ENCODE assay signal across 8 mouse cellular contexts in genomic region chr2:128240536-128241279, GRCm38 (mm10).
A peak's percentile ranks its signal among the peaks of the same experiment; 100 is the strongest.
DNase-seq lines count a peak whose midpoint lies in the region; ATAC-seq and TF ChIP-seq lines count a peak whose summit lies in the region.

No protein-coding gene starts in this region.

- H3K4me1 ChIP-seq in intestine, postnatal 0 days (replicated peaks; ENCODE audit: control insufficient read depth, insufficient read depth, low read length) = peaks cover 17% of the 10 kb centered on the region; the same call in 1 of the 2 replicates
- peaks cover 3% of the 10 kb centered on the region; the same call in 1 of the 2 replicates for H3K4me1 ChIP-seq in midbrain, embryonic 14.5 days (ENCODE audit: control insufficient read depth, insufficient read depth, low read length)

- H3K36me3 ChIP-seq in C2C12 (ENCODE audit: control insufficient read depth, insufficient read depth) = no peaks in the 10 kb centered on the region
- H3K36me3 ChIP-seq in intestine, postnatal 0 days (ENCODE audit: control insufficient read depth, insufficient read depth) = no peaks in the 10 kb centered on the region
- H3K36me3 ChIP-seq in midbrain, embryonic 14.5 days (ENCODE audit: control insufficient read depth, insufficient read depth, low read length) = no peaks in the 10 kb centered on the region

- 27% methylated on average over 9 of the region's 9 CpGs for WGBS in intestine, postnatal 0 days
- 35% methylated on average over 9 of the region's 9 CpGs for WGBS in midbrain, embryonic 14.5 days

- 0 out of 2 replicates have a peak overlapping the region, but pooled peaks have one; percentile 5 for H3K9ac ChIP-seq in intestine, postnatal 0 days (ENCODE audit: low read depth, low read length)
- H3K9ac ChIP-seq in midbrain, embryonic 14.5 days (replicated peaks; ENCODE audit: low read length) = no peak overlapping the region

- H3K27ac ChIP-seq in intestine, postnatal 0 days (ENCODE audit: low read depth, low read length) = peak overlapping the region; percentile 73
- H3K27ac ChIP-seq in midbrain, embryonic 14.5 days (replicated peaks; ENCODE audit: low read depth, low read length) = no peak overlapping the region

- H3K4me2 ChIP-seq in intestine, postnatal 0 days (replicated peaks; ENCODE audit: low read depth) = peak overlapping the region; percentile 35
- no peak overlapping the region for H3K4me2 ChIP-seq in midbrain, embryonic 14.5 days (ENCODE audit: low read length)

- H3K4me3 ChIP-seq in C2C12 (ENCODE audit: insufficient read depth, poor library complexity, severe bottlenecking) = no peak overlapping the region
- no peak overlapping the region for H3K4me3 ChIP-seq in intestine, postnatal 0 days (ENCODE audit: low read depth, low read length)
- H3K4me3 ChIP-seq in midbrain, embryonic 14.5 days (replicated peaks; ENCODE audit: low read depth, low read length) = no peak overlapping the region

- H3K27me3 ChIP-seq in C2C12 (ENCODE audit: control insufficient read depth, insufficient read depth, insufficient read length) = no peaks in the 10 kb centered on the region
- no peaks in the 10 kb centered on the region for H3K27me3 ChIP-seq in intestine, postnatal 0 days (replicated peaks; ENCODE audit: control insufficient read depth, insufficient read depth, low read length)
- H3K27me3 ChIP-seq in midbrain, embryonic 14.5 days (ENCODE audit: control insufficient read depth, insufficient read depth, low read length) = no peaks in the 10 kb centered on the region

- no peak for TF ChIP-seq CTCF in C2C12 (IDR thresholded peaks at IDR 0.05; ENCODE audit: control insufficient read depth, insufficient read depth, insufficient read length)
- no peak for TF ChIP-seq CTCF in intestine, postnatal 0 days (IDR thresholded peaks at IDR 0.05; ENCODE audit: low read depth)

- H3ac ChIP-seq in C2C12 (ENCODE audit: control insufficient read depth, insufficient read length, low read depth) = peak overlapping the region; percentile 9

- peak; percentile 93 for ATAC-seq in intestine, postnatal 0 days
- ATAC-seq in inflammation-experienced regulatory T-cells, adult 6 months = no peak
- no peak for ATAC-seq in midbrain, embryonic 14.5 days (ENCODE audit: low FRiP score, low TSS enrichment)

- DNase-seq in adipocyte (ENCODE audit: low spot score) = peak; percentile 88
- DNase-seq in lung, postnatal 14 days = peak; percentile 67
- no peak for DNase-seq in B cell, adult 2 months
- DNase-seq in thymus, postnatal 25 days = no peak
- DNase-seq in midbrain, embryonic 14.5 days = no peak

- no peaks in the 10 kb centered on the region for H3K9me3 ChIP-seq in intestine, postnatal 0 days (ENCODE audit: control insufficient read depth)
- no peaks in the 10 kb centered on the region for H3K9me3 ChIP-seq in midbrain, embryonic 14.5 days (ENCODE audit: control insufficient read depth, low read length)

- no peaks in the 10 kb centered on the region for H3K79me3 ChIP-seq in C2C12 (ENCODE audit: low read depth)

- H3K79me2 ChIP-seq in C2C12 (ENCODE audit: control insufficient read depth, insufficient read depth) = no peaks in the 10 kb centered on the region

TF ChIP-seq in C2C12, 6 proteins besides CTCF, POLR2A, EP300 and RAD21:
- TF ChIP-seq CEBPB (IDR thresholded peaks at IDR 0.05; ENCODE audit: low read depth) (peak; percentile 67), MYOD1 (IDR thresholded peaks at IDR 0.05; ENCODE audit: control insufficient read depth, insufficient read length, low read depth) (no peak)

Comparison
In these comparisons a context has a peak if more than half of its experiments do, and no peak if none do; other contexts are left out.
1. DNase-seq: peak in adipocyte (single experiment) and lung, postnatal 14 days (single experiment); none in B cell, adult 2 months (0 of 2), thymus, postnatal 25 days (single experiment) and midbrain, embryonic 14.5 days (single experiment).